Mouse (Mus musculus): ENCODE results near the gene Wnt6. TPM values are rescaled to one million over a fixed set of nuclear protein-coding genes. Genes with fewer than 3 reads are reported as not detected.

The Wnt6 gene
- polyA plus RNA-seq, 1 experiment from 2014 or later: not detected

GRCm38 (mm10) chr1:74788603-74789176 is 17.0 kb downstream of the Wnt6 start:
- H3K79me2 ChIP-seq (ENCODE audit: inconsistent target): no peaks in the 10 kb centered on the region
- 22% methylated on average over 6 of the region's 6 CpGs for WGBS (ENCODE audit: missing documents)
- H3K27ac ChIP-seq: no peak overlapping the region
- no peak overlapping the region for H3K4me3 ChIP-seq (ENCODE audit: inconsistent target)
- no peaks in the 10 kb centered on the region for H3K36me3 ChIP-seq (ENCODE audit: inconsistent target)

- Histone ChIP-seq H3K27ac (no peak overlapping the region), H3K36me3 (ENCODE audit: inconsistent target) (no peaks in the 10 kb centered on the region), H3K79me2 (ENCODE audit: inconsistent target) (no peaks in the 10 kb centered on the region), H3K4me3 (ENCODE audit: inconsistent target) (no peak overlapping the region)
- 38% methylated on average over 3 of the region's 3 CpGs for WGBS (ENCODE audit: missing documents)
Measured at GRCm38 (mm10) chr1:74790095-74790494, 18.4 kb downstream of the Wnt6 start.

GRCm38 (mm10) chr1:74791249-74791648 is 19.6 kb downstream of the Wnt6 start, which contains the start of gene Wnt10a:
Gene Wnt10a (plus strand): TSS chr1:74791516.
- 6% methylated on average over 11 of the region's 11 CpGs for WGBS (ENCODE audit: missing documents)
- Histone ChIP-seq H3K4me3 (ENCODE audit: inconsistent target) (no peak within 1 kb of the TSS), H3K27ac (no peak within 1 kb of the TSS), H3K36me3 (ENCODE audit: inconsistent target) (no peaks in the 10 kb centered on the region), H3K79me2 (ENCODE audit: inconsistent target) (no peaks in the 10 kb centered on the region)

GRCm38 (mm10) chr1:74792831-74793660 is 21.4 kb downstream of the Wnt6 start:
- H3K4me3 ChIP-seq (ENCODE audit: inconsistent target): no peak overlapping the region
- no peak overlapping the region for H3K27ac ChIP-seq
- no peaks in the 10 kb centered on the region for H3K36me3 ChIP-seq (ENCODE audit: inconsistent target)
- WGBS (ENCODE audit: missing documents): 61% methylated on average over 19 of the region's 19 CpGs
- no peaks in the 10 kb centered on the region for H3K79me2 ChIP-seq (ENCODE audit: inconsistent target)

GRCm38 (mm10) chr1:74794487-74795144 is 22.9 kb downstream of the Wnt6 start:
- 4% methylated on average over 29 of the region's 38 CpGs for WGBS (ENCODE audit: missing documents)
- no peak overlapping the region for H3K4me3 ChIP-seq (ENCODE audit: inconsistent target)
- no peak overlapping the region for H3K27ac ChIP-seq

GRCm38 (mm10) chr1:74795145-74795529 is 23.4 kb downstream of the Wnt6 start:
- Histone ChIP-seq H3K27ac (no peak overlapping the region), H3K79me2 (ENCODE audit: inconsistent target) (no peaks in the 10 kb centered on the region), H3K4me3 (ENCODE audit: inconsistent target) (no peak overlapping the region), H3K36me3 (ENCODE audit: inconsistent target) (no peaks in the 10 kb centered on the region)
- whole genome bisulfite sequencing (ENCODE audit: missing documents): 10% methylated on average over 8 of the region's 11 CpGs

More at GRCm38 (mm10) chr1:74794487-74795144, 22.9 kb downstream of the Wnt6 start:
- Histone ChIP-seq H3K79me2 (ENCODE audit: inconsistent target) (no peaks in the 10 kb centered on the region), H3K36me3 (ENCODE audit: inconsistent target) (no peaks in the 10 kb centered on the region)

- Histone ChIP-seq H3K27ac (no peak overlapping the region), H3K4me3 (ENCODE audit: inconsistent target) (no peak overlapping the region), H3K36me3 (ENCODE audit: inconsistent target) (no peaks in the 10 kb centered on the region), H3K79me2 (ENCODE audit: inconsistent target) (no peaks in the 10 kb centered on the region)
- WGBS (ENCODE audit: missing documents): 75% methylated on average over 5 of the region's 5 CpGs
Measured at GRCm38 (mm10) chr1:74797459-74797858, 25.8 kb downstream of the Wnt6 start.

- H3K36me3 ChIP-seq (ENCODE audit: inconsistent target): no peaks in the 10 kb centered on the region
- 1% methylated on average over 28 of the region's 29 CpGs for WGBS (ENCODE audit: missing documents)
- H3K27ac ChIP-seq: no peak overlapping the region
- no peaks in the 10 kb centered on the region for H3K79me2 ChIP-seq (ENCODE audit: inconsistent target)
- no peak overlapping the region for H3K4me3 ChIP-seq (ENCODE audit: inconsistent target)
Measured at GRCm38 (mm10) chr1:74800424-74800888, 28.8 kb downstream of the Wnt6 start.

- Histone ChIP-seq H3K27ac (no peak overlapping the region), H3K4me3 (ENCODE audit: inconsistent target) (no peak overlapping the region), H3K36me3 (ENCODE audit: inconsistent target) (no peaks in the 10 kb centered on the region), H3K79me2 (ENCODE audit: inconsistent target) (no peaks in the 10 kb centered on the region)
- WGBS (ENCODE audit: missing documents): 71% methylated on average over 6 of the region's 6 CpGs
Measured at GRCm38 (mm10) chr1:74801631-74802140, 30.0 kb downstream of the Wnt6 start.

- 1% methylated on average over 56 of the region's 57 CpGs for WGBS (ENCODE audit: missing documents)
- no peaks in the 10 kb centered on the region for H3K36me3 ChIP-seq (ENCODE audit: inconsistent target)
- no peak overlapping the region for H3K4me3 ChIP-seq (ENCODE audit: inconsistent target)
- H3K27ac ChIP-seq: no peak overlapping the region
- no peaks in the 10 kb centered on the region for H3K79me2 ChIP-seq (ENCODE audit: inconsistent target)
Measured at GRCm38 (mm10) chr1:74802795-74803656, 31.3 kb downstream of the Wnt6 start.

GRCm38 (mm10) chr1:74804211-74804870 is 32.6 kb downstream of the Wnt6 start:
- WGBS (ENCODE audit: missing documents): 14% methylated on average over 10 of the region's 10 CpGs
- Histone ChIP-seq H3K27ac (no peak overlapping the region), H3K79me2 (ENCODE audit: inconsistent target) (no peaks in the 10 kb centered on the region), H3K36me3 (ENCODE audit: inconsistent target) (no peaks in the 10 kb centered on the region), H3K4me3 (ENCODE audit: inconsistent target) (no peak overlapping the region)

- H3K79me2 ChIP-seq (ENCODE audit: inconsistent target): no peaks in the 10 kb centered on the region
- no peak overlapping the region for H3K4me3 ChIP-seq (ENCODE audit: inconsistent target)
- no peaks in the 10 kb centered on the region for H3K36me3 ChIP-seq (ENCODE audit: inconsistent target)
- WGBS (ENCODE audit: missing documents): 5% methylated on average over 2 of the region's 4 CpGs
- no peak overlapping the region for H3K27ac ChIP-seq
Measured at GRCm38 (mm10) chr1:74805340-74805835, 33.7 kb downstream of the Wnt6 start.

GRCm38 (mm10) chr1:74805843-74806242 is 34.2 kb downstream of the Wnt6 start:
- 22% methylated on average over 5 of the region's 5 CpGs for WGBS (ENCODE audit: missing documents)
- Histone ChIP-seq H3K79me2 (ENCODE audit: inconsistent target) (no peaks in the 10 kb centered on the region), H3K27ac (no peak overlapping the region), H3K4me3 (ENCODE audit: inconsistent target) (no peak overlapping the region), H3K36me3 (ENCODE audit: inconsistent target) (no peaks in the 10 kb centered on the region)

All from macrophage (primary cell).